Mouse (Mus musculus) ES-E14 (cell line): ENCODE results near the gene Ormdl2.

Experiments used
- CHD2 ChIP-seq: IDR thresholded peaks from 2 replicates; pipeline ENCODE4 v1.6.1; 2014; ENCODE audit warnings: mild to moderate bottlenecking, low read depth, low read length, inconsistent platforms
- HCFC1 ChIP-seq: IDR thresholded peaks from 2 replicates; pipeline ENCODE4 v1.6.1; 2012; ENCODE audit warnings: low read length, inconsistent platforms, borderline replicate concordance; ENCODE audit not compliant: insufficient read depth
- ZC3H11A ChIP-seq: IDR thresholded peaks from 2 replicates; pipeline ENCODE4 v1.6.1; 2012; ENCODE audit warnings: low read depth, mild to moderate bottlenecking, inconsistent platforms, low read length, borderline replicate concordance

- TF ChIP-seq CHD2: no peak
- TF ChIP-seq HCFC1: no peak
- no peak for TF ChIP-seq ZC3H11A
Observed at GRCm38 (mm10) chr10:128839434-128839833, 18.0 kb upstream of the Ormdl2 start.
